Mouse (Mus musculus): Measurements from ENCODE around the gene Itpk1. TPM values are rescaled to one million over a fixed set of nuclear protein-coding genes. Genes with fewer than 3 reads are reported as not detected.

Gene Itpk1
- polyA plus RNA-seq, 1 experiment from 2014 or later = 5.8 TPM

DNA sequence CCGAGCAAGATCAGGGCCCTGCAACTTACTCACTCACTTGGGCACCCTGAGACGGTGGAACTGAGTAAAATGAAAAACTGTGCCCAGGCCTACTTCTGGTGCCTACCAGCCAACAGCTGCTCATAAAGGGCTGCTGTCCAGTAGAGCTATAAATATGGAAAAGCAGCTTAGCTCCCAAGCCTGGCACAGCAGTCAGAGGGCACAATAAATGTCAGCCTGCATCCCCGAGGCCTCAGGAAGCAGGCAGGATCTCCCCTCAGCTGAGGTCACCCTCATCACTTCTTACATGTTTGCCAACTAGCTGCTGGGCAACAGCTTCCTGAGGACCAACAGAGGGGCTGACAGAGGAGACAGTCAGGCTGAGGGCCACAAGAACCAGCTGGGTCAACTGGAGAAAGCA lies 27.6 kb downstream of the Itpk1 start:
- Histone ChIP-seq H3K27ac (ENCODE audit: low read depth, low read length) (no peak overlapping the region), H3K9ac (ENCODE audit: low read depth, low read length) (no peak overlapping the region), H3K27me3 (replicated peaks; ENCODE audit: control insufficient read depth, insufficient read depth, low read length) (no peaks in the 10 kb centered on the region), H3K36me3 (ENCODE audit: control insufficient read depth, insufficient read depth, low read length) (no peaks in the 10 kb centered on the region; the same call in 1 of the 2 replicates), H3K9me3 (ENCODE audit: control insufficient read depth, low read length) (no peaks in the 10 kb centered on the region), H3K4me2 (no peak overlapping the region), H3K4me3 (ENCODE audit: low read depth, low read length) (no peak overlapping the region), H3K4me1 (replicated peaks; ENCODE audit: control insufficient read depth, insufficient read depth, low read length) (peaks cover 5% of the 10 kb centered on the region; the same call in 1 of the 2 replicates)
- ATAC-seq (replicated peaks; ENCODE audit: low FRiP score) (no peak), DNase-seq (ENCODE audit: low spot score) (no peak)
- 70% methylated on average over 3 of the region's 3 CpGs for WGBS

DNA sequence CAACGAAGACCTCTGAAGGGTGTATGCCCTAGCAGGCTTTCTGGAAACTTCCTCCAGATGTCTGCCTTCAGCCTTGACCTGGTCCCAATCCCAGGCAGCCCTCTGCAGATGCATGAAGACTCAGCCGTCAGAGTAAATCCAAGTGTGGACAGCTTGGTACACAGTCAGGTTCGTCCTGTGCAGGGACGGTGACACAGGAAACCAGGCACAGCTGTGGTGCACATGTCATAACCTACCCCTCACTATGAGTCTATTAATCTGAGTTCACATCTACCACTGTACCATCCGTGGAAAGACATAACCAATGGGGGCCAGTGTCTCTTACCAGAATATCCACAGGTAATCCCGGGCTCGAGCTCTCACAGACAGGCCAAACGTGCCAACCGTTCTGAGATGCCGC lies 30.2 kb downstream of the Itpk1 start:
- Histone ChIP-seq H3K4me1 (replicated peaks; ENCODE audit: control insufficient read depth, insufficient read depth, low read length) (peaks cover 3% of the 10 kb centered on the region; the same call in 1 of the 2 replicates), H3K9ac (ENCODE audit: low read depth, low read length) (no peak overlapping the region), H3K4me3 (ENCODE audit: low read depth, low read length) (no peak overlapping the region), H3K27ac (ENCODE audit: low read depth, low read length) (no peak overlapping the region), H3K9me3 (ENCODE audit: control insufficient read depth, low read length) (no peaks in the 10 kb centered on the region), H3K27me3 (replicated peaks; ENCODE audit: control insufficient read depth, insufficient read depth, low read length) (no peaks in the 10 kb centered on the region), H3K4me2 (no peak overlapping the region), H3K36me3 (ENCODE audit: control insufficient read depth, insufficient read depth, low read length) (no peaks in the 10 kb centered on the region; the same call in 1 of the 2 replicates)
- WGBS = 90% methylated on average over 10 of the region's 10 CpGs
- ATAC-seq (replicated peaks; ENCODE audit: low FRiP score) (no peak), DNase-seq (ENCODE audit: low spot score) (no peak)

DNA sequence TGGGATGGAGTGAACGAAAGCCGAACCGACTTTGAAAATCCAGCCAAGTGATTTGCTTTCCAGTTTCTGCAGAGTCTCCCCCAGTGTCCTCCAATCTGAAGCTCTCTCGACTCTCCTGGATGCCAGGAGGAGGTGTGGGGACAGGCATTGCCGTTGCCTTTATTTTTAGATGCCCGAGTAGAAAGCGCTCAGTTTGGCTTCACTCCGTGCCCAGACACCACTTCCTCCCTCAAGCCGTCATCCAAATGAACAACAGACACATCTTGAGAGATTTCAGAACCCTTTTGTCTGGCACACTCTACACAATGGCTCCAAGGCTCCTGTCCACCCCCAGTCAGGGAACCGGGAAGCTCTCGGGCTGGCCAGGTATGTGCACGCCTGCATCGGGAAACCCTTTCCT lies 30.6 kb downstream of the Itpk1 start:
- ATAC-seq (replicated peaks; ENCODE audit: low FRiP score) = no peak

GRCm38 (mm10) chr12:102672857-102673839 lies 31.6 kb downstream of the Itpk1 start:
- no peaks in the 10 kb centered on the region for H3K27me3 ChIP-seq (replicated peaks; ENCODE audit: control insufficient read depth, insufficient read depth, low read length)
- no peaks in the 10 kb centered on the region; the same call in 1 of the 2 replicates for H3K36me3 ChIP-seq (ENCODE audit: control insufficient read depth, insufficient read depth, low read length)
- no peaks in the 10 kb centered on the region for H3K9me3 ChIP-seq (ENCODE audit: control insufficient read depth, low read length)
- no peak for ATAC-seq (replicated peaks; ENCODE audit: low FRiP score)
- no peak for DNase-seq (ENCODE audit: low spot score)
- H3K9ac ChIP-seq (ENCODE audit: low read depth, low read length) = no peak overlapping the region
- peaks cover 3% of the 10 kb centered on the region; the same call in 1 of the 2 replicates for H3K4me1 ChIP-seq (replicated peaks; ENCODE audit: control insufficient read depth, insufficient read depth, low read length)
- no peak overlapping the region for H3K4me3 ChIP-seq (ENCODE audit: low read depth, low read length)
- no peak overlapping the region for H3K27ac ChIP-seq (ENCODE audit: low read depth, low read length)
- no peak overlapping the region for H3K4me2 ChIP-seq
- WGBS = 81% methylated on average over 20 of the region's 20 CpGs

More for the DNA sequence above, 30.6 kb downstream of the Itpk1 start:
- 91% methylated on average over 13 of the region's 13 CpGs for WGBS
- Histone ChIP-seq H3K9me3 (ENCODE audit: control insufficient read depth, low read length) (no peaks in the 10 kb centered on the region), H3K9ac (ENCODE audit: low read depth, low read length) (no peak overlapping the region), H3K36me3 (ENCODE audit: control insufficient read depth, insufficient read depth, low read length) (no peaks in the 10 kb centered on the region; the same call in 1 of the 2 replicates), H3K27me3 (replicated peaks; ENCODE audit: control insufficient read depth, insufficient read depth, low read length) (no peaks in the 10 kb centered on the region), H3K4me3 (ENCODE audit: low read depth, low read length) (no peak overlapping the region), H3K27ac (ENCODE audit: low read depth, low read length) (no peak overlapping the region), H3K4me2 (no peak overlapping the region), H3K4me1 (replicated peaks; ENCODE audit: control insufficient read depth, insufficient read depth, low read length) (peaks cover 3% of the 10 kb centered on the region; the same call in 1 of the 2 replicates)
- DNase-seq (ENCODE audit: low spot score) = no peak

DNA sequence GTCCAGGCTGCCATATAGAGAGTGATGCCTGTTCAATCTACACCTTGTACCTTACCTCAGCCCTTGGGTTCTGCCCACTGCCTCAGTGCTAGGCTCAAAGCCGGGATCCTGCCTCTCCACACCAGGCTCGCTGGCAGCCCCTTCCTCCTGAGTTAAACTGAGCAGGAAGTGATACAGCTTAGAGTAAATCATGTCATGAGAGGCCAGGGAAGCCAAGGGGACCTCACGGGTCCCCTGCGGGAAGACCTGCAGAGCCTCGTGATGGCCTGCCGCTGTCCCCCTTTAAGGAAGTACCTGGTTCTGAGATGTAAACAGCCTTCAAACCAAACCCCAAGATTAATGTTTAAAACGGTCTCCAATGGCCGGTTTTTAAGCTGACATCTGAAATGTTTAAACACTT lies 32.6 kb downstream of the Itpk1 start:
- no peaks in the 10 kb centered on the region for H3K9me3 ChIP-seq (ENCODE audit: control insufficient read depth, low read length)
- no peak overlapping the region for H3K4me2 ChIP-seq
- no peak overlapping the region for H3K4me3 ChIP-seq (ENCODE audit: low read depth, low read length)
- H3K27ac ChIP-seq (ENCODE audit: low read depth, low read length) = no peak overlapping the region
- 0 out of 2 replicates have a peak, but pooled peaks cover 3% of the 10 kb centered on the region for H3K4me1 ChIP-seq (replicated peaks; ENCODE audit: control insufficient read depth, insufficient read depth, low read length)
- ATAC-seq (replicated peaks; ENCODE audit: low FRiP score) = no peak
- WGBS = 61% methylated on average over 8 of the region's 8 CpGs
- no peak overlapping the region for H3K9ac ChIP-seq (ENCODE audit: low read depth, low read length)
- H3K27me3 ChIP-seq (replicated peaks; ENCODE audit: control insufficient read depth, insufficient read depth, low read length) = no peaks in the 10 kb centered on the region
- no peaks in the 10 kb centered on the region; the same call in 1 of the 2 replicates for H3K36me3 ChIP-seq (ENCODE audit: control insufficient read depth, insufficient read depth, low read length)
- DNase-seq (ENCODE audit: low spot score) = no peak

DNA sequence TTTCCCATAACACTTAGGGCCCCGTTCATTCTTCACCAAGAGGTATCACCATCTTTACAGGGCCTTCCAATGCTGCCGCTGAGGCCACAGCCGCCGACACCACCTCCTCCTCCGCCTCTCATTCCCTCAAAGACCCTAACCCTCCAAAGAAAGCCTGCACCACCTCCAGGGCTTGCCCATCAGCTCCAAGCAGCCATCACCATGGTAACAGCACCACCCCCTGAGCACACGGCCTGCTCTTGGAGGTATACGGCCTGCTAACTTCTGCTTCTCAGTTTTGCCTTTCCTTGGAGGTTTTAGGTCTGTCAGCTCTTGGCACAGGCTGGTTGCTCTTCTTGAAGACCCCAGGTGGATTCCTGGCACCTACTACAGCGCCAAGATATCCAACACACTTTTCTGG lies 33.9 kb downstream of the Itpk1 start:
- Histone ChIP-seq H3K27ac (ENCODE audit: low read depth, low read length) (no peak overlapping the region), H3K9me3 (ENCODE audit: control insufficient read depth, low read length) (no peaks in the 10 kb centered on the region), H3K9ac (ENCODE audit: low read depth, low read length) (no peak overlapping the region), H3K27me3 (replicated peaks; ENCODE audit: control insufficient read depth, insufficient read depth, low read length) (no peaks in the 10 kb centered on the region), H3K4me2 (no peak overlapping the region), H3K4me1 (replicated peaks; ENCODE audit: control insufficient read depth, insufficient read depth, low read length) (0 out of 2 replicates have a peak, but pooled peaks cover 3% of the 10 kb centered on the region), H3K4me3 (ENCODE audit: low read depth, low read length) (no peak overlapping the region), H3K36me3 (ENCODE audit: control insufficient read depth, insufficient read depth, low read length) (no peaks in the 10 kb centered on the region; the same call in 1 of the 2 replicates)
- ATAC-seq (replicated peaks; ENCODE audit: low FRiP score) (no peak), DNase-seq (ENCODE audit: low spot score) (no peak)
- 77% methylated on average over 8 of the region's 8 CpGs for WGBS

DNA sequence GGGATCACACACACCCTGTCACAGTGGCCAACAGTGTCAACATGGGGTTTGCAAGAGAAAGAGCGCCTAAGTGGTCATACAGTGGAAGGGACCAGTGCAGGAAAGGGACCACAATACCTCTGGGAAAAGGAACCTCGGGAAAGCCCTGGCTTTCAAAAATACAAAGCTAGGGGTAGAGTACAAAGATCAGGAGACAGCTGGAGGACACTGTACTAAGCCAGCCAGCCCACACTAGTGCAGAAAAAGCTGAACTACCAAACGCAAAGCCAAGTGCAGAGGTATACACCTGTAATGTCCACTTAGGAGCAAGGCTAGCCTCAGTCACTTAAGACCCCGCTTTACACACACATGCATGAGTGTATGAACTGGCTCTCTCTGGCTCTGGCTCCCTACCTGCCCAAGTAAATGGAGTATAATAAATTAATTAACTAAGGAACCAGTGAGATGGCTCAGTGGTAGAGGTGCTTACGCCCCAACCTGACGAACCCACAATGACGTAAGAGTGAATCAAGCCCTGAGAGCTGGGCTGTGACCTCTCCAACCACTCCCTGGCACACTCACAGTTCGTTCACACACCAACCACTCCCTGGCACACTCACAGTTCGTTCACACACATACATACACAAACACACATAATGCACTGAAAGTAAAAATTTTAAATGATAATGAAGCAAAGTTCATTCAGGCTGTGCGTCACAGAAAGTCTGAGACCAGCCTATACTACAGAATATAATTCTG lies 39.1 kb downstream of the Itpk1 start:
- no peak overlapping the region for H3K4me2 ChIP-seq

GRCm38 (mm10) chr12:102664052-102664448 lies 40.7 kb downstream of the Itpk1 start:
- DNase-seq (ENCODE audit: low spot score) (no peak), ATAC-seq (replicated peaks; ENCODE audit: low FRiP score) (no peak)
- Histone ChIP-seq H3K27ac (ENCODE audit: low read depth, low read length) (no peak overlapping the region), H3K9me3 (ENCODE audit: control insufficient read depth, low read length) (no peaks in the 10 kb centered on the region), H3K4me2 (no peak overlapping the region), H3K9ac (ENCODE audit: low read depth, low read length) (no peak overlapping the region), H3K27me3 (replicated peaks; ENCODE audit: control insufficient read depth, insufficient read depth, low read length) (no peaks in the 10 kb centered on the region), H3K4me1 (replicated peaks; ENCODE audit: control insufficient read depth, insufficient read depth, low read length) (no peaks in the 10 kb centered on the region), H3K36me3 (ENCODE audit: control insufficient read depth, insufficient read depth, low read length) (no peaks in the 10 kb centered on the region), H3K4me3 (ENCODE audit: low read depth, low read length) (no peak overlapping the region)
- WGBS = 87% methylated on average over 2 of the region's 2 CpGs

More for the DNA sequence above, 39.1 kb downstream of the Itpk1 start:
- Histone ChIP-seq H3K4me3 (ENCODE audit: low read depth, low read length) (no peak overlapping the region), H3K9me3 (ENCODE audit: control insufficient read depth, low read length) (no peaks in the 10 kb centered on the region), H3K27me3 (replicated peaks; ENCODE audit: control insufficient read depth, insufficient read depth, low read length) (no peaks in the 10 kb centered on the region), H3K27ac (ENCODE audit: low read depth, low read length) (no peak overlapping the region), H3K36me3 (ENCODE audit: control insufficient read depth, insufficient read depth, low read length) (no peaks in the 10 kb centered on the region), H3K9ac (ENCODE audit: low read depth, low read length) (no peak overlapping the region), H3K4me1 (replicated peaks; ENCODE audit: control insufficient read depth, insufficient read depth, low read length) (no peaks in the 10 kb centered on the region)
- WGBS = 85% methylated on average over 10 of the region's 10 CpGs
- no peak for DNase-seq (ENCODE audit: low spot score)
- no peak for ATAC-seq (replicated peaks; ENCODE audit: low FRiP score)

All from liver, embryonic 11.5 days (tissue).